Mouse (Mus musculus) gastrocnemius, adult 18-20 months (tissue): ENCODE results near the gene Myl6b. TPM values are rescaled to one million over a fixed set of nuclear protein-coding genes. Genes with fewer than 3 reads are reported as not detected.
"Not testable (repeated sequence)": the region's sequence is repeated elsewhere in the genome, so short reads cannot be mapped to it uniquely, and the experiment has no call there.

Experiments
- DNase-seq: peaks from one replicate; pipeline ENCODE4 v3.0.0; 2021; ENCODE audit warnings: low spot score
- total RNA-seq, 2 experiments: library from RNA; stranded (reverse); gene quantifications; 2 replicates each; pipeline ENCODE4 v1.2.3; 2021

The Myl6b gene
- total RNA-seq, 2 experiments from 2014 or later, result 9.0 to 28.2 TPM

DNA sequence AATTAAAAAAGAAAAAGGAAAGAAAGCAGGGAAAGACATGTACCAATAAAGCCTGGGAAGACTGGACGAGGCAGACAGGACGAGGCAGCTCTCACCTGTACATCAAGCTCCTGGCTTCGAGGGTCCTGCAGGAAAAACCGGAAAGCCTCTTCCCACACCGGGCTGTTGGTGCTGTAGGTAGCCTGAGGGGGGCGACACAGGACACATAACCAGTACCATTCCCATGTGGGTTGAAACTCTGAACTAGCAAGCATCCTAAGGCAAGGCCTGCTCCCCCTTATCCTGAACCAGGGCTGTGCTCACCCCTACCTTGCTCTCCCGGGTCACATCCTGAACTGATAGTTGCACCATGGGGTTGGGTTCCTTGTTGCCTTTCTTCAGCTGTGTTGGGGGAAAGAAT lies 20.3 kb upstream of the Myl6b start:
- peak; percentile 59 for DNase-seq

DNA sequence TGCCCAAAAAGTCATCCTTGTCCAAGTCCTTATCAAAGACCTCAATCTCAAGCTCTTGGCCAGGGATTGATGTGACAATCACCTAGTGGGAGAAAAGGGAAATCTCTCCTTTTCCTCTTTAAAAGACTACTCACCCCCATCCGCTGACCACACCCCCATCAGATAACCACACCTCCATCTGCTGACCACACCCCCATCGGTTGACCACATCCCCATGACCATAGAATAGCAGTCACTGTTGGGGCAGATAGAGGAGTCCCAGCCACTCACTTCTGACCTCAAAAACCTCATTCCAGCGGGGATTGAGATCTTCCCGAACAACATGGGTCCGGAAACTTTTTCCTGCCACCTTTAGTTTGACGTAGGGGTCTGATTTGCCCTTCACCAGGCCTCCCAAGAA lies 18.2 kb upstream of the Myl6b start:
- no peak for DNase-seq

GRCm38 (mm10) chr10:128516029-128516428 lies 17.5 kb upstream of the Myl6b start:
- no peak for DNase-seq

- no peak for DNase-seq
Measured at GRCm38 (mm10) chr10:128515044-128515443, 16.6 kb upstream of the Myl6b start.

GRCm38 (mm10) chr10:128511761-128512160 lies 13.3 kb upstream of the Myl6b start:
- DNase-seq, result no peak

DNA sequence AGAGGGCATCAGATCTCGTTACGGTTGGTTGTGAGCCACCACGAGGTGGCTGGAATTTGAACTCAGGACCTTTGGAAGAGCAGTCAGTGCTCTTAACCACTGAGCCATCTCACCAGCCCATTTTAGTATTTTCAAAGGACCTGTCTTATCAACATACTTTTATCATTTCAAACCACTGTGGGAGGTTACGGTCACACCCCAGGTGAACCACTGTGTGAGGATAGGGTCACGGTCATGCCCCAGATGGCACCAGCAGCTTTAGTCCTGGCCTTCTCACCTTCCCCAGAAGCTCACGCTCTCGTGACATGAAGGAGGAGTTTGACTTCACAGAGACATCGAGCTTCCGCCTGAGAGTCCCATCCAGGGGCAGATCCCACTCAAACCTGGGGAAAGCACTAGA lies 12.7 kb upstream of the Myl6b start:
- no peak for DNase-seq

- DNase-seq, result no peak
Measured at GRCm38 (mm10) chr10:128510301-128510700, 11.8 kb upstream of the Myl6b start.

DNA sequence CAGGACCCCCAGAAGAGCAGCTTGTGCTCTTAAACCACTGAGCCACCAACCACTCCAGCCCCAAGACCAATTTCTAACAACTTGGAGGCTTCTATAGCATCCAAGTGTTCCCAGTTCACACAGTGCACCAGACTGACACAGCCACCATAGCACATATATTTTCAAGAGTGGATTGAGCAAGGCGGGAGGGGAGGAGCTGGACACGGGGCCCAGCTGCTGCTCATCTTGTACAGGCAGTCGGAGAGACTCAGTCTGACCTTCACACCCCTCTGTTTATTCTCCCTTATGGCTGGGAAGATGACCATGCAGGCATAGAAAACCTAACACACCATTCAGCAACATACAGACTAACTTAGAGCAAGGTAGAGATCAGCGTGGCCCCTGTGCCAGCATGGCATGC lies 11.3 kb upstream of the Myl6b start:
- no peak for DNase-seq

DNA sequence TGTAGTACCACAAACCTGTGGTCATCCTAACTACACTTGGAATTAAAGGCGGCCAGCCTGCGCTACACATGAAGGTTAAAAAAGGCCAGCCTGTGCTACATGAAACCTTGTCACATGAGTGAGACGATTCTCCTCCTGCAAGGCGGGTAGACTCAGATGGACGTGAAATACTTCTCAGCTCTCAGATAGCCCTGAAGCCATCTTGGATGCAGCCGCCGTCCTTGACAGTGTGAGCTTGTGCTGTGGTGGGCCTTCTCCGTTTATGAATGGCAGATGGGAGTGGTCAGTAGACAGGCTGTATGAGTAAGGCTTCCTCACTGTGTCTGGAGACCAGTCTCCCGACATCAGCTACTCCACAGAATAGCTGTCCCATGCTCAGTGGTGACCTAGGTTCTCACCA lies 10.7 kb upstream of the Myl6b start:
- DNase-seq, result no peak

GRCm38 (mm10) chr10:128508260-128508659 lies 9.8 kb upstream of the Myl6b start:
- no peak for DNase-seq

DNA sequence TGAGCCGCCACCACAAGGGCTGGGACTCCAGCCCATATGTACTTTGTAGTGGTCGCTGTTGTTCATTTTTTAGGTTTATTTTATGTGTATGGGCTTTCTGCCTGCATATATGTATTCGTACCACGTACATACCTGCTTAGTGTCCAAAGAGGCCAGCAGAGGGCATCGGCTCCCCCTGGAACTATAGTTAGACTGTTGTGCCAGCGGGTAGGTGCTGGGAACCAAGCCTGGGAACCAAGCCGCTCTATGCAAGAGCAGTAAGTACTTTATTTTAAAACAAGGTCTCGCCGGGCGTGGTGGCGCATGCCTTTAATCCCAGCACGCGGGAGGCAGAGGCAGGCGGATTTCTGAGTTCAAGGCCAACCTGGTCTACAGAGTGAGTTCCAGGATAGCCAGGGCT lies 7.5 kb upstream of the Myl6b start:
- DNase-seq, result no peak

DNA sequence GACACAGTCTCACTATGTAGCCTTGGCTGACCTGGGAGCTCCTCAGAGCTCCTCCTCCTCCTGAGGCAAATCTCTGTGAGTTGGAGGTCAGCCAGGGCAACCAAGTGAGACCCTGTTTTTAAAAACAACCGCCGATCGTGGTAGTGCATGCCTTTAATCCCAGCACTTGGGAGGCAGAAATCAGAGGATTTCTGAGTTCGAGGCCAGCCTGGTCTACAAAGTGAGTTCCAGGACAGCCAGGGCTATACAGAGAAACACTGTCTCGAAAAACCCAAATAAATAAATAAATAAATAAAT lies 6.8 kb upstream of the Myl6b start:
- DNase-seq, result not testable (repeated sequence)

GRCm38 (mm10) chr10:128504641-128505370 lies 6.3 kb upstream of the Myl6b start:
- peak; percentile 9 for DNase-seq

- DNase-seq, result no peak
Measured at GRCm38 (mm10) chr10:128504012-128504411, 5.5 kb upstream of the Myl6b start.

GRCm38 (mm10) chr10:128503532-128503931 lies 5.0 kb upstream of the Myl6b start:
- peak; percentile 44 for DNase-seq

DNA sequence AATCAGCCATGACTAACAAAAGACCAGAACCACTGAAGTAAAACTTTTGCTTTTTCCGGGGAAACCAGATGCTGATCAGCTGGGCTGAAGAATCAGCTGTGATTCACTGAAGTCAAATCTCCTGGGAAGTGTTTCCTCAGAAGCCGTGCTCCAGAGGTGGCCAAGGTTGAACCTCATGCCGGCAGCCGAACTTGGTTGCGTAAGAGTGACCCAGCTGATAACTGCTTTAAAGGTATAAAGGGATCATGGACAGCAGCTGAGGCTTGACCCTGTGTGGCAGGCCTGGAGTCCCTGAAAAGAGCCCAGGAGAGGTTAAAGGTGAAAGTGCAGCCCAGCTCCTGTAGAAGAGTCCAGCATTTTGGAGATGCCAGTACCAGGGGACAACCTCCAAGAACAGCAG lies 3.9 kb upstream of the Myl6b start:
- peak; percentile 64 for DNase-seq

DNA sequence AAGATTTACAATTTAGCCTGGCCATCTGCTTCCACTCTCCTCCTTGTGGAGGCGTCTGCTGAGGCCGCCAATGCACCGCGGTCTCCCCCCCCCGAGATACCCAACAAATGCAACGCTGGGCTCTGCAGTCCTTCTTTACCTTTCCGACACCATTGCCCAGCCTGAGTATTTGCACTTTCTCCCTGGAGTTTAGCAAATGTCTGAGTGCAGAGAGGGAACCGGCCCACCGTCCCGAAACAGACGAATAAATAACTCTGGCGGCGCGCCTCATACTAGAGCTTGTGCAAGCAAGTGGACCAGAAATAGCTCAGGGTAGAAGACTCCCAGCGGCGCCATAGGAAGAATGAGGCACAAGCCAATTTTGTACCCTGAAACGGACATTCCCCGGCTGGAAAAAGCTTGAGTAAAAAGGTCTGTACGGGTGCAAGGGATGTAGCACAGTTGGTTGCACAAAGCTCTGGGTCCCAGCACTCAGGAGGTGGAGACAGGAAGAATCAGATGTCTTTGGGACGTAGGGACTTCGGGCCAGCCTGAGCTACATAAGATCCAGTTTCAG lies 709 bp upstream of the Myl6b start:
- peak; percentile 78 for DNase-seq

DNA sequence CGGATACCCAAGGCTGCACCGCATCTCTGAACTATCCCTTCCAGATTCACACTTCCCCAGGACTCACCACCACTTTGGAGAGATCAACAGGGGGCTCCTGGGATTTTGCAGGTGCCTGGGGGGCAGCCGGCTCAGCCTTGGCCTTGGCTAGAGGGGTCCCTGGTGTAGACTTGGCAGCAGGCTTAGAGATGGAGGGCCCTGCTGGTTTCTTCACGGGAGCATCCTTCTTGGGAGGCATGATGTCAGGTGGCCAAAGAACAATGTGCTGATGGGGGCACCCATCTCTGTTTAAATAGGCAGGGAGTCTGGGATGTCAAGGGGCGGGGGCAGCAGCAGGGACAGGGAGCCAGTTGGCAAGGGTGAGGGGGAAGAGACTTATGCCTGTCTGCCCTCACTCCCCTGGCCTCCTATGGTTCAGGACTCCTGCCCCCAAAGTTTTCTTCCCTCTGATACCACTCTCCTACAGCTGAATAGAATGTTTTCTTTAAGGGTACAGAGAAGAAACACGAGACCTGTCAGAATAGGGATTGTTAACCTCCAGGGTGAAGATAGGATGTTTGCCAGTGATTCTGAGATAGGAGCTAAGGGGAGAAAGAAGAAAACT lies 1.2 kb downstream of the Myl6b start:
- DNase-seq, result no peak

- DNase-seq, result no peak
Measured at GRCm38 (mm10) chr10:128496509-128497077, 1.9 kb downstream of the Myl6b start.

- no peak for DNase-seq
Measured at GRCm38 (mm10) chr10:128495903-128496302, 2.6 kb downstream of the Myl6b start.

DNA sequence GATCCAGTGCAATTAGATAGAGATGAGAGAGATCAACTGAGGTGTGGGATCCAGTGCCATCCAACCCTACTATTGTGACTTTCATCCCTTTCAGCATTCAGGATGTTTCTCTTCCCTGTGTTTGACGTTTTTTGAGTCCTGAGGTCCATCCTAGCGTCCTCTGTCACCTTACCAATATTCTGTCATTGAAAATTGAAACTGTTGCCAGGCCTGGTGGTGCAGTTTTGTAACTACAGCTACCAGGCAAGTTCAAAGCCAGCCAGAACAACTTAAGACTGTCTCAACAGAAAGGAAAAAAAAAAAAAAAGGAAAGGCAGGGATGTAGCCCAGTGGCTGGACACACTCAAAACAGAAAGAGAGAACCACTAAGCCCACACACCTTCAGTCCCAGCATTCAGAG lies 3.2 kb downstream of the Myl6b start:
- no peak for DNase-seq

- no peak for DNase-seq
Measured at GRCm38 (mm10) chr10:128494667-128495245, 3.7 kb downstream of the Myl6b start.
